Mouse (Mus musculus) sigmoid colon, adult 10 weeks (tissue): ENCODE results near the gene Cyp2c55. TPM values are rescaled to one million over a fixed set of nuclear protein-coding genes. Genes with fewer than 3 reads are reported as not detected.

ENCODE experiments used
- polyA plus RNA-seq: library from polyadenylated mRNA; stranded (reverse); fragments of 350-450 nt; fragmentation: Illumina TruSeq; extraction: RNeasy Lipid Tissue Mini Kit (QIAGEN cat#74804); gene quantifications from one replicate; pipeline ENCODE4 v1.2.3, GENCODE M21; 2014; ENCODE audit warnings: low read depth, low replicate concordance

The Cyp2c55 gene
- 3,551 TPM for polyA plus RNA-seq

GRCm38 (mm10) chr19:39006715-39007114 lies at the start of gene Cyp2c55:
Cyp2c55 (plus strand) TSS chr19:39007019.

GRCm38 (mm10) chr19:39060719-39061118 lies 53.9 kb downstream of the Cyp2c55 start, which contains the start of gene Cyp2c65:
Cyp2c65 (plus strand) TSS chr19:39061015.

Other genes starting within 250 kb of the Cyp2c55 start
- 16.7 TPM for gene Noc3l, start 187.8 kb upstream of the Cyp2c55 start, polyA plus RNA-seq
- 22.7 TPM for gene Tbc1d12, start 170.4 kb upstream of the Cyp2c55 start, polyA plus RNA-seq
- 39.8 TPM for gene Hells, start 76.1 kb upstream of the Cyp2c55 start, polyA plus RNA-seq
- 135 TPM for gene Cyp2c65, start 54.0 kb downstream of the Cyp2c55 start, polyA plus RNA-seq
- 0.41 TPM for gene Cyp2c66, start 106.9 kb downstream of the Cyp2c55 start, polyA plus RNA-seq